Mouse (Mus musculus) retina, postnatal 7 days (tissue): ENCODE data around the gene Ppp1r37.

ENCODE experiments used
- DNase-seq: peaks from one replicate; pipeline ENCODE4 v3.0.0-alpha.2; 2012; ENCODE audit warnings: low read depth, low spot score

Gene Ppp1r37

DNA sequence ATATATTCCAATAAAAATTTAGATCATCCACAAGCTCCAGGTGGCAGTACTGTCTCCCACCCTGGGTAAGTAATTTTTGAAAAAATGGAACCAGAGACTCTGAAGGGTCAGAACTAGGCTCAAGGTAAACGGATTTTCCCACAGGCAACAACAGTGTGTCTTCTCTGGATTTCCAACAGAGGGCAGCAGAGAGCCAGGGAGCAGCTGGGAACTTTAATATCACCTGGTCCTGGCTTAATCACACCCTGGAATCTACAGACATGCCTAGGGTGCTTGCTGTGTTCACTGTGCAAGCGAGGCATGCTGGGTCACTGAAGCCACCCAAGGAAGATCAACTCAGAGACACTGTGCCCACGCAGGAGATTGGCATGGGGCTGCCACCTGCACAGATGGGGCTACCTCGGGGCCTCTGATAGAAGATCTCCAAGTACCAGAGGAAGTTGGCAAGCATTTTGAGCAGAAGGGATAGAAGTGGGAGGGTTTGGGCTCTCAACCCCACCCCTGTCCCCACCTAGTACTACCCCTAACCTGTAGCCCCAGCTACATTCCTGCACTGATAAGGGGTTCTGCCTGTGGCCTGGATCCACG lies 59.3 kb downstream of the Ppp1r37 start:
- DNase-seq, result peak; percentile 65

DNA sequence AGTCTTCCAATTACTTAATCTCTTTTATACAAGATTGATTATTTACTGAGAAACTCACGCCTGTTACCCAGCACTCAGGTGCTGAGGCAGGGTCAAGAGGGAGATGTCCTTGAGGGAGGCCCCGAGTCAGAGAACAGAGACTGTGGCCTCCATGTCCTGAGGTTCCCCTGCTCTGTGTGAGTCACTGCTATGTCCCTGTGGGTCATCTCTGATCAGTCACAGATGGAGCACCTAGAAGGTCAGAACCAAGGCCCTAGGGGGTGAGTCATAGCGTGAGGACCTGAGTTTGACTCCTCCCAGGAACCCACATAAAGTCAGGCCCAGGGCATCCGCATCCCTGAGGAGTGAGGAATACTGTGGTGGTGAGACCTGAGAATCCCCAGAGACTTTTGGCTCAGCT lies 61.2 kb downstream of the Ppp1r37 start:
- no peak for DNase-seq

DNA sequence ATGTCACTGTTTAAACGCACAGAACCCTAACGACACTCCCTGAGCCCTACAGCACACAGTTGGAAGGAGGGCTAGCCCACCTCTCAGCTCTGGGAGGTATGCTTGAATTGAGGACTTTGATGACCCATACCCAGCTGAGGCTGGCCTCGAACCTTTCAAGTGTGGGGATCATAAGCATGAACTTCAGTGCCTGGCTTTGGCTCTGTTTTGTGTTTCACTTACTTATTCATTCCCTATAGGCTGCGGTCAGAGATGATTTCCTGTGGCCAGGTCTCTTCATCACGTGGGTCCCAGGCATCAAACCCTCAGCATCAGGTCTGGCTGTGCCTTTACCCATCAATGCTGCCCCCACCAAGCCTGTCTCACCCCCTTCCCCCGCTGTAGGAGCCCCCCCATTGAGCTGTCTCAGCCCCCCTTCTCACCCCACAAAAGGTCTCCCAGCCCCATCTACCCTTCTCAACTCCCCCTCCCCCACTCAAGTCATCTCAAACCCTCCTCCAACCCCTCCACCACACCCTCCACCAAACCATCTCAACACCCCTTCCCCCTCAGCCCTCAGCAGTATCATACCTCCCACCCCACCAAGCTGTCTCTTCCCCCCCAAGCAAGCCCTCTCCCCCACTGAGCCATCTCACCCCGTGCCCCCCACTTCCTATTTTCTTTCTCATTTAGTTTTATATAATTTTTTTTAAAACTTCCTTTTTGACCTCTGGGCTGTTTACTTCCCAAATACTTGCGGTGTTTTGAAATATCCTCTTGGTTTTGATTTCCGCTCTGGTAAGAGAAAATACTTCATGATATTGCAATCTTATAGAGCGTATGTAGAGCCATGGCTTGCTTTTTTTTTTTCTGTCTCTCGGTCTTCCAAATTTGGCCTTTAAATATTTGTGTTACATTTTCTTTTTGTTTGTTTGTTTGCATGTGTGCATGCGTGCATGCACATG lies 62.2 kb downstream of the Ppp1r37 start:
- DNase-seq, result no peak

DNA sequence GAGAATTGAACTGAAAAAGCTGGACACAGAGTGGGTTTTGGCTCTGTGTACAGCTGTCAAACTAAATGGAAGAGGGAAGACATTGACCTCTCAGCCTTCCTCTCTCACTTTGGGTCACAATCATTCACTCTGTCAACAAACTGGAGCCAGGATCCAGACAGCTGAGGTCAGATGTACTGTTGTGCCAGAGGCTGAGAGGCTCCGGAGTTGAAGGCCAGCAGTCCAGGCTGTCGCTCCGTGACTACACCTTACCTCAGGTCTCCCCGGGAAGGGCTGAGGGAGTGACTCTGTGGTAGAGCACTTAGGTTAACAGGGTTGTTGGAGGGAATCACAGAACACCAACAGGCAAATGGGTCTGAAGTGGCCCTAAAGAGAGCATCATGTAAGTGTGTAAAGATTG lies 64.5 kb downstream of the Ppp1r37 start:
- DNase-seq, result no peak

DNA sequence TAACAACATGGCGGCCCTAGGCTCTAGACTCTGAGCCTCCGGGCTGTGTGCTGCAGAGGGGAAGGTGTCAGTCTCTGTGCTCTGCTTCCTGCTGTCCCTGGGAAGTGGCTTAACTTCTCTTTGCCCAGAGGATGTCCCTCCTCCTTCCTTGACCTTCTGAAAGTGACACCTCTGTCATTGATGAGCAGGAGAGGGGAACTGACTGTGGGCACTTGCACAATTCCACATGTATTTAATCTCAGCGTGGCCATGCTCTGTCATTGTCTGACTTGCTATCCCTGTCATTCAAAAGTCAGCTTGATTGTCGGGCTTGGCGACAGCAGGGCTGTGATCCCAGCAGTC lies 66.7 kb downstream of the Ppp1r37 start:
- DNase-seq, result no peak

DNA sequence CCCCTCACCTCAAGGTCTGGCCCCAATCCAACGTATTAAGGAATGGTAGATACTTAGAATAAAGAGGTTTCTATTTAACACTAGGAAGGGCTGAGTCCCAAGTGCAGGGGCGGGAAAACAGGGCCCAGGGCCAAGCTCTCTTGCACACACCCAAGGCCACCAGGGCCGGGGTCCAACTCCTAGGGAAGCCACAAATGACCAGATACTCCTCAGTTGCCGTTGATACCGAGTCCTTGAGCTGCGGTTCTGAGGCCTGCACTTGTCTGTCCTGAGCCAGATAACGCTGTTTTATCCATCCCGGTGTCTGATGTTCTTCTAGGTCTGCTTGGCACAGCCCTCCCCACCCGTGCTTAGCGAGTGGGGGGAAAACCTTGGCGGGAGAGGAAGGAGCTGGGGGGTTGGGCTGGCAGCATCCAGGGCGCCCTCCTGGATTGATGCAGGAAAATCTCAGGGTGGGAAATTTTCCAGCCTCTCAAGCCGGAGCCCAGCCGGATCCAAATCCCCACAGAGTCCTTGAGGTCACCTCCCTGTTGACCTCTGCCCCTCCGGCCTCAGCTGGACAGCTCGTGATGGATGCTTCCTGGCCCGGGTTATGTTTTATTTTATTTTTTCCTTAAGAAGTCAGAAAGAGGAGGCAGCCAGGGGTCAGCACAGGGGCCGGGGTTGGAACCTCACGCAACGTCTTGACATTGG lies 67.2 kb downstream of the Ppp1r37 start:
- DNase-seq, result no peak

DNA sequence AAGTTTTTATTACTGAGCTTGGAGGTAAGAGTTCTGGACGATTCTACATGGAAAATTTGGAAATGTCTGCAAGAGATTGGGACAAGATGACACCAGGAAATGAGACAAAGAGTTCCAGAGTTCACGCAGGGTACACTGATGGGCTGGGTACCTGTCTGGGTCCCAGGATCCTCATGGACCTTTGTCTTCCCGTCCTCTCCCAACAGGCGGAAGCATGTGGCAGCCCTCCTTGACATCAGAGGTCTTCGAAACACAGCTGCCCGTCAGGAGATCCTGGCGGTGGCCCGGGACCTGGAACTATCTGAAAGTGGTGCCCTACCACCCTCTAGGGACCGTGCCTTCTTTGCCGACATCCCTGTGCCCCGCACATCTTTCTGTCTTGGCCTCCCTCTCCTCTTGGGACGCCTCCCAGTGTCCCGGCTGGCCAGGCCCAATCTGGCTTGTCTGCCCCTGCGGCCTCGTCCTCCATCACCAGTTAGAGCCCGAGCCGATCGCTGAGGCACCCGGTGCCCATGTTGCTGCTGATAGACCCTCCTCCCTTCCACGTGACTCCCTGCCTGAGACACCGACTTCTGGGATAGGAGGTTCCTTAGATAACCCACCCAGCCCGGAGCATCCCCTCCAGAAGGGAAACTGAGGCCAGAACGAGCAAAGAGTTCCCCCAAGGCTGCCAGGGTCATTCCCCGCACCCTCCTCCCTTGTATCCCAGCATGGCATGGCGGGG lies 68.0 kb downstream of the Ppp1r37 start:
- DNase-seq, result no peak

DNA sequence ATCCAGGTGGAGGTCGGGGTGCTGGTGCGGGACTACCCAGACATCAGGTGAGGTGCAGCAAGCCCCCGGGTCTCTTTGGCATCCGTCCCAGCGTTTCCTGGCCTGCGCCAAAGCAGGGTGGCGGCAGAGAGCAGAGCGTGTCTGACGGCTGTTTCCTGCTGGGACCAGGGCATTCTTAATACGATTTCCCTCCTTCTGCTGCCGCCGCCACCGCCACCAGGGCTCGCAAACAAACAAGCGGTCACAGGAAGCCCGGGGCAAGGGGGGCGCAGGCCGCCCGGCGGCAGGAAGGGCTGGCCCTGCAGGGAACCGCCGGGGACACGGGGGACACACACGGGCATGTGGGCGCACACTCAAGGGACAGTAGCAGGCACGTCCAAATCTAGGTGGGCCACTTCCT lies 71.1 kb downstream of the Ppp1r37 start:
- peak; percentile 32 for DNase-seq

DNA sequence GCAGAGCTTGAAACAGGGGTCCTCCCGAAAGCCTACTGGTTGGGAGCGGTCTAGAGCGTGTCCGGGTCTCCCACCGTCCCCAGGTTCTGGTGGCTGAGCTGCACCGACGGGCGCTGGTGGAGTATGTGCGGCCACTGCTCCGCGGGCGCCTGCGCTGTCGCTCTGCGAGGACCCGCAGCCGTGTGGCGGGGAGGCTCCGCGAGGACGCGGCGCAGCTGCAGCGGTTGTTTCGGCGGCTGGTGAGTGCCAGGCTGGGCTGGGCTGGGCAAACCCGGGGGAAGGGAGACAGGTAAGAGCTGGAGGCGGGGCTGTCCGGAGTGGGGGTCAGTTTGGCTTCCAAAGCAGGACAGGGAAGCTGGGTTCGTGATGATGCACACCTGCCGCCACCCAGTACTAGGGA lies 73.4 kb downstream of the Ppp1r37 start:
- DNase-seq, result no peak

DNA sequence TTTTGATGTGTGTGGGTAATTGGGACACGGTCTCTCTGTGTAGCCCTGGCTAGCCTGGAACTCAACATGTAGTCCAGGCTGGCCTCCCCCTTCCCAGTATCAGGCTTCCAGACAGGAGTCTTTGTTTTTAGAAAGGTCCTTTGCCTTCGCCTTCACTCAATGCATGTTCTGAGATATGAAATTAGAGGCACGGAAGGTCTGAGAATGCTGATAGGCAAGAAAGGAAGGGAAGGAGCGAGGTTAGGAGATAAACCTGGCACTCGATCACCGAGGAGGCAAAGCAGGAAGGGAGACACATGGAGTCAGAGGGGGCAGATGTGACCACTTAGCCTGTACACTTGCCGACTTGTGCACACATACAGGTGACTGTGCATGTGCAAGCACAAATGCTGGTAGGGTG lies 76.3 kb downstream of the Ppp1r37 start:
- DNase-seq, result no peak

DNA sequence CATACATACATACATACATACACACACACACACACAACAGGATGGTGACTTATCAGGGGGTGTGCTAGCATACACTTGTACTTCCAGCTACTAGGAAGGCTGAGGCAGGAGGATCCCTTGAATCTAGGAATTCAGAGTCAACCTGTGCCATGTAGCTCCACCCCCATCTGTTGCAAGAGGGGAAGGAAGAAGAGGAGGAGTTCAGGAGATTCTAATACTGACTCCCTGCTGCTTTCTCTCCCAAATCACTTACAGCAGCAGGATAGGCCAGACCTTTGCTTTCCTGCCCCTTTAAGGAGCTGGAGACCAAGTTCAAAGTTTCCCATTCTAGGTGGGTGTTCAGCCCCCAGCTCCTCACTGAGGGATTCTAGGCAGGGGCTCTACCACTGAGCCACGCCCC lies 77.4 kb downstream of the Ppp1r37 start:
- no peak for DNase-seq

DNA sequence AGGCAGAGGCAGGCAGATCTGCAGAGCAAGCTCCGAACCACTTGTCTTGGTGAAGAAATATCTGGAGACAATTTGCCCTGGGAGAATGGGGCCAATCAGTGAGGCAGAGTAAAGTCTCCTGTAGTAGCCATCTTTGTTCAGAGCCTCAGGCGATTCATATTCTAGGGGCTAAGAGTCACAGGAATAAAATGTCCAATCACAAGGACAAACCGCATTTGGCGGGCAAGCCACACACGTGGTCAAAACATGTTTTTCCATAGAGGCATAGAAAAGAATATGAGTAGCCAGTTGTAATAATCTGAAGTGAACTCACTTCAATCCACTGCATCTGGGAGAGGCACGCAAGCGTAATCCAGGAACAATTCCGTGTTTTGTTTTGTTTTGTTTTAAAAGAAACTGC lies 79.6 kb downstream of the Ppp1r37 start:
- DNase-seq, result no peak
